Mouse (Mus musculus) erythroblast, embryonic 14.5 days (primary cell): ENCODE measurements around the gene 1300017J02Rik.
"Not testable (repeated sequence)": the region's sequence is repeated elsewhere in the genome, so short reads cannot be mapped to it uniquely, and the experiment has no call there.

Source experiments
- GATA1 ChIP-seq: IDR thresholded peaks from 2 replicates; pipeline ENCODE4 v1.6.1; 2012; ENCODE audit warnings: low read length, inconsistent platforms, mixed read lengths
- TAL1 ChIP-seq: IDR thresholded peaks from 3 replicates; pipeline ENCODE4 v1.6.1; 2012; ENCODE audit warnings: low read length, inconsistent platforms, mixed read lengths

- not testable (repeated sequence) for TF ChIP-seq TAL1, GATA1
Measured at GRCm38 (mm10) chr9:103353500-103354260, 48.8 kb upstream of the 1300017J02Rik start.
